Mouse (Mus musculus): ENCODE results near the gene Setd5. TPM values are rescaled to one million over a fixed set of nuclear protein-coding genes. Genes with fewer than 3 reads are reported as not detected.
A peak's percentile ranks its signal among the peaks of the same experiment; 100 is the strongest.

Setd5 gene
- polyA plus RNA-seq (2015; fragmentation: Nextera tagmentation; extraction: Ambion mirVana), result 18.4 and 20.1 TPM in 2 replicates

DNA sequence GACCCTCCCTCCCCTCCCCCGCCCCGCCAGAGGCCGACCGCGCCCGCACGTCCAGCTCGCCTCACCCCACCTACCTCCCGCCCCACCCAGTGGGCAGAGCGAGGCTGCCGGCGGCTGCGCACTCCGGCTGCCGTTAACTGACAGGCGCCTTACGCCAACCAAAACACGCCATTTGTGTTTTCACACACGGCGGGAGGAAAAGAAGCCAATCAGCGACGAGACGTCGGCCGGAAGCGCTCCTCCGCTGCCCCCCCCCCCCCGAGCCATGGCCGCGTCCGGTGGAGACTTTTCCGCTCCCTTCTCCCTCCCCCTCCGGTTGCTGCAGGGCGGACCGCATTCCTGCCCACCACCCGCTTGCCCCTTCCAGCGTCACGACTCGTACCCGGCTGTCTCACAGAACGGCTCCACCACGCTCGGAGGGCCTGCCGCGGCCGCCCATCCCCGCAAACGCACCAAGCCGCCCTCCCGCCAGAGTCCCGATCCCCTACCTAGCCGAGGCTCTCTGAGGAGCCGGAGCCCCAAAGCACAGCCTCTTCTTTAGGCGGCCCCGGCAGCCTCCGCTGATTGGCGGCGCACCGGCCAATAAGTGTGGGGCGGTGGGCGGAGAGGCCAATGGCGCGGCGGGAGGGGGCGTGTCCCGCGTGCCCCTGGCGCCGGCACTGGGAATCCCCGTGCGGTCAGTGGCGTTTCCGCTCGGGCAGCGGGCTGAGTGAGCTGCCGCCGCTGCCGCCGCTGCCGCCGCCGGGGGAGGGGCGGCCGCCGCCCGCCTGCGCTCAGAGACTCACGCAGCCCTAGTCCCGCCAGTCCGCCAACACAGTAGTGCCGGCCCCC lies at the start of gene Setd5:
Setd5 (plus strand) TSS at position 680 of the 831 bp plus-strand sequence.
- Histone ChIP-seq H3K4me1 (ENCODE audit: control insufficient read depth, low read depth, low read length) (peaks cover 28% of the 10 kb centered on the region), H3K9me3 (replicated peaks; ENCODE audit: control insufficient read depth, low read length) (no peaks in the 10 kb centered on the region), H3K36me3 (ENCODE audit: control insufficient read depth, insufficient read depth) (no peaks in the 10 kb centered on the region), H3K4me3 (ENCODE audit: low read depth, low read length) (peak within 1 kb of the TSS; percentile 90), H3K9ac (ENCODE audit: low read depth, low read length) (peak within 1 kb of the TSS; percentile 98), H3K4me2 (ENCODE audit: low read depth, low read length) (peak within 1 kb of the TSS; percentile 77), H3K27ac (ENCODE audit: low read length) (peak within 1 kb of the TSS; percentile 100), H3K27me3 (ENCODE audit: control insufficient read depth, insufficient read depth, low read depth, low read length) (no peaks in the 10 kb centered on the region)
- WGBS (ENCODE audit: insufficient replicate concordance), result under 1% methylated on average over 79 of the region's 91 CpGs
- ATAC-seq (ENCODE audit: low read depth), result peak; percentile 84

- H3K4me1 ChIP-seq (ENCODE audit: control insufficient read depth, low read depth, low read length), result no peaks in the 10 kb centered on the region
- no peaks in the 10 kb centered on the region for H3K9me3 ChIP-seq (replicated peaks; ENCODE audit: control insufficient read depth, low read length)
- no peak for ATAC-seq (ENCODE audit: low read depth)
- H3K4me2 ChIP-seq (ENCODE audit: low read depth, low read length), result no peak overlapping the region
- H3K27ac ChIP-seq (ENCODE audit: low read length), result no peak overlapping the region
- H3K4me3 ChIP-seq (ENCODE audit: low read depth, low read length), result no peak overlapping the region
- H3K27me3 ChIP-seq (ENCODE audit: control insufficient read depth, insufficient read depth, low read depth, low read length), result no peaks in the 10 kb centered on the region
- H3K9ac ChIP-seq (ENCODE audit: low read depth, low read length), result no peak overlapping the region
- 22% methylated on average over 2 of the region's 2 CpGs for WGBS (ENCODE audit: insufficient replicate concordance)
- no peaks in the 10 kb centered on the region for H3K36me3 ChIP-seq (ENCODE audit: control insufficient read depth, insufficient read depth)
Measured at GRCm38 (mm10) chr6:113027446-113027845, 49.7 kb upstream of the Setd5 start.

- WGBS (ENCODE audit: insufficient replicate concordance), result 54% methylated on average over 3 of the region's 3 CpGs
- no peak for ATAC-seq (ENCODE audit: low read depth)
Measured at GRCm38 (mm10) chr6:113029006-113029405, 48.2 kb upstream of the Setd5 start.

GRCm38 (mm10) chr6:113030553-113030952 lies 46.6 kb upstream of the Setd5 start:
- H3K27ac ChIP-seq (ENCODE audit: low read length), result no peak overlapping the region
- ATAC-seq (ENCODE audit: low read depth), result no peak

More at GRCm38 (mm10) chr6:113029006-113029405, 48.2 kb upstream of the Setd5 start:
- no peak overlapping the region for H3K4me3 ChIP-seq (ENCODE audit: low read depth, low read length)
- H3K36me3 ChIP-seq (ENCODE audit: control insufficient read depth, insufficient read depth), result no peaks in the 10 kb centered on the region
- no peak overlapping the region for H3K27ac ChIP-seq (ENCODE audit: low read length)
- H3K9ac ChIP-seq (ENCODE audit: low read depth, low read length), result no peak overlapping the region
- H3K4me2 ChIP-seq (ENCODE audit: low read depth, low read length), result no peak overlapping the region
- H3K4me1 ChIP-seq (ENCODE audit: control insufficient read depth, low read depth, low read length), result no peaks in the 10 kb centered on the region
- H3K9me3 ChIP-seq (replicated peaks; ENCODE audit: control insufficient read depth, low read length), result no peaks in the 10 kb centered on the region
- no peaks in the 10 kb centered on the region for H3K27me3 ChIP-seq (ENCODE audit: control insufficient read depth, insufficient read depth, low read depth, low read length)

DNA sequence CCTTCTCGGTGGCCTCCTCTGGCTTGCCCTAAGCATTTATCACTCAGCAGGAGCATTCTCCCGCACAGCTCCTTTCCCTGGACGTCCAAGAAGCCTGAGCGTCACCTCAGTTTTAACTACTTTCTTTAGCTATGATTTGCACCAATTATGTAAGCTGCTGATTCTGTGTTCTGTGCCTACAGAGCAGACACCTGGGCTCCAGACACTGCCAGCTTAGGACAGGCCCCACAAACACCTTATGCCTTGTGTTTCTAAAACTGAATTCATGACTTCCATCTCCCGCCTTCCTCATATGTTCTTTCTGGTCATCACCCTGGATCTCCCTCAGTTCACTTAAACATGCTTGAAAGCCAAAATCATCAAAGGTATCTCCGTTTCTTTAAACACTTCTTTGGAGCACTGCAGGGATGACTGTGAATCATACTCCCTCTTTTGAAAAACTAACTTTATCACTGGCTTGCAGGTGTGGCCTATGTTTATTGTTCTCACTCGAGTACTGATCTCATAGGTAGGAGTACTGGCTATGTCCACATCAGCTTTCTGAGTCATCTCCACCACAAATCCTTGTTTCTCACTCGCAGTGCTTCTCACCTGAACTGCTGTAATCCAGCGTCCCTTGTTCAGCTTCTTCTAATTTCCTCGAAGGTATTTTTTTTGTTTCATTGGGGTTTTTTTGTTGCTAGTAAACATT lies 46.0 kb upstream of the Setd5 start:
- Histone ChIP-seq H3K27me3 (ENCODE audit: control insufficient read depth, insufficient read depth, low read depth, low read length) (no peaks in the 10 kb centered on the region), H3K4me2 (ENCODE audit: low read depth, low read length) (no peak overlapping the region), H3K9me3 (replicated peaks; ENCODE audit: control insufficient read depth, low read length) (no peaks in the 10 kb centered on the region), H3K27ac (ENCODE audit: low read length) (no peak overlapping the region), H3K4me1 (ENCODE audit: control insufficient read depth, low read depth, low read length) (no peaks in the 10 kb centered on the region), H3K36me3 (ENCODE audit: control insufficient read depth, insufficient read depth) (no peaks in the 10 kb centered on the region), H3K4me3 (ENCODE audit: low read depth, low read length) (no peak overlapping the region), H3K9ac (ENCODE audit: low read depth, low read length) (no peak overlapping the region)
- WGBS (ENCODE audit: insufficient replicate concordance), result 61% methylated on average over 10 of the region's 10 CpGs
- ATAC-seq (ENCODE audit: low read depth), result no peak

More at GRCm38 (mm10) chr6:113030553-113030952, 46.6 kb upstream of the Setd5 start:
- Histone ChIP-seq H3K4me2 (ENCODE audit: low read depth, low read length) (no peak overlapping the region), H3K9ac (ENCODE audit: low read depth, low read length) (no peak overlapping the region), H3K9me3 (replicated peaks; ENCODE audit: control insufficient read depth, low read length) (no peaks in the 10 kb centered on the region), H3K27me3 (ENCODE audit: control insufficient read depth, insufficient read depth, low read depth, low read length) (no peaks in the 10 kb centered on the region), H3K36me3 (ENCODE audit: control insufficient read depth, insufficient read depth) (no peaks in the 10 kb centered on the region), H3K4me1 (ENCODE audit: control insufficient read depth, low read depth, low read length) (no peaks in the 10 kb centered on the region), H3K4me3 (ENCODE audit: low read depth, low read length) (no peak overlapping the region)
- WGBS (ENCODE audit: insufficient replicate concordance), result 56% methylated on average over 3 of the region's 3 CpGs

DNA sequence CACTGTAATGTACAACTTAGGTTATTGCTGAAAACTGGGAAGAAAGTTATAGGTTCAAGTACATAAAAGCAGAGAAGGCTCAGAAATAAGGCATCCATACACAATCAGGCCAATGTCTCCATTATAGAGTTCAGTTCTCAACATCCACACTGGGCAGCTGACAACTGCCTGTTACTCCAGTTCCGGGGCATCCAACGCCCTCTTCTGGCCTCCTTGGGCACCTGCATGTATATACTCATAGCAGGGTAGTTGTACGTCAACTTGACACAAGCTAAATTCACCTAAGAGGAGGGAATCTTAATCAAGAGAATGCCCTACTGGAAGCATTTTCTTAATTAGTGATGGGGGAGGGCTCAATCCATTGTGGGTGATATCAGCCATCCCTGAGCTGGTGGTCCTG lies 45.0 kb upstream of the Setd5 start:
- 58% methylated on average over 3 of the region's 3 CpGs for WGBS (ENCODE audit: insufficient replicate concordance)
- no peak for ATAC-seq (ENCODE audit: low read depth)
- H3K9me3 ChIP-seq (replicated peaks; ENCODE audit: control insufficient read depth, low read length), result no peaks in the 10 kb centered on the region
- no peak overlapping the region for H3K4me3 ChIP-seq (ENCODE audit: low read depth, low read length)
- no peak overlapping the region for H3K9ac ChIP-seq (ENCODE audit: low read depth, low read length)
- no peak overlapping the region for H3K4me2 ChIP-seq (ENCODE audit: low read depth, low read length)
- no peaks in the 10 kb centered on the region for H3K4me1 ChIP-seq (ENCODE audit: control insufficient read depth, low read depth, low read length)
- no peak overlapping the region for H3K27ac ChIP-seq (ENCODE audit: low read length)
- H3K36me3 ChIP-seq (ENCODE audit: control insufficient read depth, insufficient read depth), result no peaks in the 10 kb centered on the region
- no peaks in the 10 kb centered on the region for H3K27me3 ChIP-seq (ENCODE audit: control insufficient read depth, insufficient read depth, low read depth, low read length)

DNA sequence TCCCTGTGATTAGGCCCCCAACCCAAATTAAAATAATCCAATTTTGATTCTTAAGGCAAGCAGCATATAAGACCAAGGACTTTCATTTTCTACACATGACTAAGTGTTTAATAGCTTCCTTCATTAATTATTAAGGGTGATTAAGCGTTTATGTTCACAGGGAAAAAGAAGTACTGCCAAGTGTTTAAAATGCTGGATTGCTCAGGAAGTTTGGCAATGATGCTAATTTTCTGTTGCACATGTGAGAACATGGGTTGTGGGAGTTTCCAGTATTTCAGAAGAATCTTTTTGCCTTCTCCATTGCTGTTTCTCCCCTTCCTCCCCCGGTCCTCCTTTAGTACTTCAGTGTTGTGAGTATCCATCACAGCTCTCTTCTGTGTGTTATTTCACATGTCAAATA lies 44.0 kb upstream of the Setd5 start:
- Histone ChIP-seq H3K9me3 (replicated peaks; ENCODE audit: control insufficient read depth, low read length) (no peaks in the 10 kb centered on the region), H3K4me1 (ENCODE audit: control insufficient read depth, low read depth, low read length) (no peaks in the 10 kb centered on the region), H3K27me3 (ENCODE audit: control insufficient read depth, insufficient read depth, low read depth, low read length) (no peaks in the 10 kb centered on the region), H3K9ac (ENCODE audit: low read depth, low read length) (no peak overlapping the region), H3K4me2 (ENCODE audit: low read depth, low read length) (no peak overlapping the region), H3K4me3 (ENCODE audit: low read depth, low read length) (no peak overlapping the region), H3K27ac (ENCODE audit: low read length) (no peak overlapping the region), H3K36me3 (ENCODE audit: control insufficient read depth, insufficient read depth) (no peaks in the 10 kb centered on the region)
- no peak for ATAC-seq (ENCODE audit: low read depth)
- WGBS (ENCODE audit: insufficient replicate concordance), result 69% methylated on average over 2 of the region's 2 CpGs

- no peak overlapping the region for H3K27ac ChIP-seq (ENCODE audit: low read length)
- ATAC-seq (ENCODE audit: low read depth), result no peak
Measured at GRCm38 (mm10) chr6:113034466-113034865, 42.7 kb upstream of the Setd5 start.

More at GRCm38 (mm10) chr6:113034466-113034865, 42.7 kb upstream of the Setd5 start:
- Histone ChIP-seq H3K9ac (ENCODE audit: low read depth, low read length) (no peak overlapping the region), H3K4me2 (ENCODE audit: low read depth, low read length) (no peak overlapping the region), H3K4me3 (ENCODE audit: low read depth, low read length) (no peak overlapping the region), H3K36me3 (ENCODE audit: control insufficient read depth, insufficient read depth) (no peaks in the 10 kb centered on the region), H3K27me3 (ENCODE audit: control insufficient read depth, insufficient read depth, low read depth, low read length) (no peaks in the 10 kb centered on the region), H3K9me3 (replicated peaks; ENCODE audit: control insufficient read depth, low read length) (no peaks in the 10 kb centered on the region), H3K4me1 (ENCODE audit: control insufficient read depth, low read depth, low read length) (no peaks in the 10 kb centered on the region)
- 67% methylated on average over 6 of the region's 6 CpGs for WGBS (ENCODE audit: insufficient replicate concordance)
